Comparison of ENCODE assay signal across 16 mouse cellular contexts in the genomic region with DNA sequence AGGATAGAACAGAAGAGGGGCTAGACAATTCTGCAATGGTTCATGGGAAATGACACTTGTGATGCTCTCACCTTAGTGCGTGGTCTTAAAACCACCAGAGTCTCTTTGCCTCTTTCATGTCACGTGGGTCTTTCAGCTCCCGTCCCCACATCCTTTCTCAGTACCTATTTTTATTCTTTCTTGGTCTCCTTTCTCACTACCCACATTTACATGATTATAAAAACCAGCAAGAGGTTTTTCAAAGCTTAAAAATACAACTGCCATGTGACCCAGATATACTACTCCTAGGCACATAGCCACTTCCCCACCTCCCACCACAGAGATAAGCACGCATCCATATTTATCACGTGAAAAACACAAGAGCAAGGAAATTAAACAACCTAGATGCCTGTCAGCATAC. TPM values are rescaled to one million over a fixed set of nuclear protein-coding genes. Genes with fewer than 3 reads are reported as not detected.
DNase-seq lines count a peak whose midpoint lies in the region; ATAC-seq lines count a peak whose summit lies in the region.
"Had no signal": no experiment of that assay in that cellular context is flagged by ENCODE, and none has a peak within 500 bp of the region (broad histone marks: within the 10 kb centered on the region; RNA-seq: fewer than 3 reads in every experiment).

No protein-coding gene starts in this region.

- peak; percentile 90 for ATAC-seq in activated CD4-positive, CD25-positive, alpha-beta regulatory T cell, adult 4 months
- ATAC-seq in monocyte, adult 5-6 weeks (replicated peaks; ENCODE audit: insufficient number of reproducible peaks, low FRiP score, low TSS enrichment, poor library complexity, severe bottlenecking) = 0 out of 2 replicates have a peak, but pooled peaks have one; percentile 17

- DNase-seq in CD8-positive naive resting alpha-beta T cell, adult 2 months (ENCODE audit: low read depth in 2 of 2, low spot score in 2 of 2) = peak; percentile 69 to 73
- peak; percentile 63 for DNase-seq in thymus, postnatal 14 days
- DNase-seq in layer of hippocampus, adult 18-20 months (ENCODE audit: low spot score in 2 of 2) = no peak
- DNase-seq in adipocyte (ENCODE audit: low spot score) = no peak
- DNase-seq in Muller cell, postnatal 12 days (ENCODE audit: inconsistent ontology term) = no peak
- DNase-seq: adrenal gland, postnatal 14 days; cerebellum, postnatal 10 days; gastrocnemius, postnatal 25 days; kidney, adult 2 months; kidney, postnatal 36 days; layer of hippocampus, postnatal 36 days; liver, embryonic 13.5 days; lung, postnatal 10 days; right cerebral cortex, postnatal 14 days had no signal

RNA-seq across cellular contexts. Expression of gene Herpud2, which starts 45.1 kb away (rescaled TPM):
- polyA plus RNA-seq in activated CD4-positive, CD25-positive, alpha-beta regulatory T cell, adult 4 months (2017; shearing (Covaris generic)) = 10 to 100 TPM; 10.6 to 16.8 TPM
- 25.8 to 45.1 TPM (median 36.1 TPM) in 3 replicates for total RNA-seq in monocyte, adult 5-6 weeks (2017)
- 10 to 100 TPM; 45.7 to 46.9 TPM for total RNA-seq in layer of hippocampus, adult 18-20 months (2021)

RNA-seq across cellular contexts. Expression of gene Sept7, which starts 55.5 kb away (rescaled TPM):
- polyA plus RNA-seq in activated CD4-positive, CD25-positive, alpha-beta regulatory T cell, adult 4 months (2017; shearing (Covaris generic)) = 100 to 1,000 TPM; 425 to 492 TPM
- total RNA-seq in monocyte, adult 5-6 weeks (2017) = 444 to 467 TPM (median 446 TPM) in 3 replicates
- total RNA-seq in layer of hippocampus, adult 18-20 months (2021) = 100 to 1,000 TPM; 263 to 279 TPM

Comparison
In these comparisons a context has a peak if more than half of its experiments do, and no peak if none do; other contexts are left out.
1. DNase-seq: peak in CD8-positive naive resting alpha-beta T cell, adult 2 months (2 of 2) and thymus, postnatal 14 days (single experiment); none in layer of hippocampus, adult 18-20 months (0 of 2), adipocyte (single experiment) and Muller cell, postnatal 12 days (single experiment).